Mouse (Mus musculus) stomach, postnatal 0 days (tissue): ENCODE data around the gene Epha4. TPM values are rescaled to one million over a fixed set of nuclear protein-coding genes. Genes with fewer than 3 reads are reported as not detected.

Experiments used
- ATAC-seq: fragments of 200-750 bp; cut with Nextera tagmentation; 2 replicates; pipeline ENCODE4 v1.8.0; 2017; ENCODE audit not compliant: low FRiP score, low TSS enrichment
- DNase-seq: peaks from one replicate; pipeline ENCODE4 v3.0.0-alpha.2; 2016; ENCODE audit warnings: low spot score
- H3K27ac ChIP-seq: fragments of 300-500 bp; sonication (generic); replicated peaks from 2 replicates; pipeline ENCODE4 v1.5.1; 2014; ENCODE audit warnings: mild to moderate bottlenecking, control low read depth
- H3K27me3 ChIP-seq: fragments of 300-500 bp; sonication (generic); 2 replicates; pipeline ENCODE4 v1.6.1; 2014; ENCODE audit warnings: low read length; ENCODE audit not compliant: control insufficient read depth, insufficient read depth
- H3K36me3 ChIP-seq: fragments of 300-500 bp; sonication (generic); 2 replicates; pipeline ENCODE4 v1.6.1; 2014; ENCODE audit warnings: low read length, mixed read lengths; ENCODE audit not compliant: control insufficient read depth, insufficient read depth
- H3K4me1 ChIP-seq: fragments of 300-500 bp; sonication (generic); replicated peaks from 2 replicates; pipeline ENCODE4 v1.6.1; 2014; ENCODE audit warnings: antibody characterized with exemption; ENCODE audit not compliant: control insufficient read depth, insufficient read depth
- H3K4me2 ChIP-seq: fragments of 300-500 bp; sonication (generic); replicated peaks from 2 replicates; pipeline ENCODE4 v1.6.1; 2014; ENCODE audit warnings: low read depth, mild to moderate bottlenecking, control low read depth, moderate library complexity
- H3K4me3 ChIP-seq: fragments of 300-500 bp; sonication (generic); 2 replicates; pipeline ENCODE4 v1.5.1; 2014; ENCODE audit warnings: low read depth, low read length, control low read depth
- H3K9ac ChIP-seq: fragments of 300-500 bp; sonication (generic); 2 replicates; pipeline ENCODE4 v1.6.1; 2014; ENCODE audit warnings: mild to moderate bottlenecking, low read length, control low read depth, mixed read lengths
- H3K9me3 ChIP-seq: fragments of 300-500 bp; sonication (generic); 2 replicates; pipeline ENCODE4 v1.6.1; 2016; ENCODE audit warnings: low read length; ENCODE audit not compliant: control insufficient read depth
- CTCF ChIP-seq: IDR thresholded peaks from 2 replicates; pipeline ENCODE4 v1.5.1; 2016; ENCODE audit warnings: antibody characterized with exemption, low read depth, mild to moderate bottlenecking, moderate library complexity
- EP300 ChIP-seq: optimal IDR thresholded peaks from 2 replicates; pipeline ENCODE3; 2016; ENCODE audit warnings: antibody characterized with exemption
- WGBS: fragments of 180-500 bp; shearing (Covaris S2); extraction: QIAGEN DNeasy Blood & Tissue Kit; methylation state at CpG from one replicate; pipeline ENCODE4 v1.1.7; 2014; 5-methylcytosine and 5-hydroxymethylcytosine counted together
- polyA plus RNA-seq: library from polyadenylated mRNA; unstranded; fragments of >200 nt; fragmentation: Nextera tagmentation; extraction: Ambion mirVana; gene quantifications from 2 replicates; pipeline ENCODE4 v1.2.1, GENCODE M21; 2015

Gene Epha4
- polyA plus RNA-seq, 1 experiment from 2014 or later = 5.4 TPM

- Histone ChIP-seq H3K4me1 (0 out of 2 replicates have a peak, but pooled peaks cover 2% of the 10 kb centered on the region), H3K4me2 (no peak overlapping the region), H3K9me3 (no peaks in the 10 kb centered on the region), H3K9ac (no peak overlapping the region), H3K27ac (no peak overlapping the region), H3K36me3 (no peaks in the 10 kb centered on the region), H3K27me3 (no peaks in the 10 kb centered on the region), H3K4me3 (no peak overlapping the region)
- 87% methylated on average over 13 of the region's 13 CpGs for WGBS
- DNase-seq = no peak
- TF ChIP-seq EP300 (no peak), CTCF (no peak)
- no peak for ATAC-seq
These were observed 26.9 kb downstream of the Epha4 start for GRCm38 (mm10) chr1:77487856-77488462.

- no peak for DNase-seq
- no peaks in the 10 kb centered on the region for H3K9me3 ChIP-seq
These were observed 29.9 kb downstream of the Epha4 start for GRCm38 (mm10) chr1:77484766-77485596.

GRCm38 (mm10) chr1:77475808-77476413, 39.0 kb downstream of the Epha4 start:
- WGBS = 54% methylated on average over 3 of the region's 3 CpGs
- ATAC-seq (no peak), DNase-seq (no peak)
- Histone ChIP-seq H3K4me2 (no peak overlapping the region), H3K4me3 (no peak overlapping the region), H3K27me3 (no peaks in the 10 kb centered on the region), H3K36me3 (no peaks in the 10 kb centered on the region), H3K4me1 (peaks cover 3% of the 10 kb centered on the region; the same call in 1 of the 2 replicates), H3K9ac (no peak overlapping the region), H3K27ac (no peak overlapping the region), H3K9me3 (no peaks in the 10 kb centered on the region)
- TF ChIP-seq EP300 (no peak), CTCF (no peak)

More at GRCm38 (mm10) chr1:77484766-77485596, 29.9 kb downstream of the Epha4 start:
- H3K9ac ChIP-seq = no peak overlapping the region
- H3K4me3 ChIP-seq = no peak overlapping the region
- TF ChIP-seq EP300 (no peak), CTCF (no peak)
- WGBS = 52% methylated on average over 6 of the region's 6 CpGs
- H3K4me2 ChIP-seq = no peak overlapping the region
- 0 out of 2 replicates have a peak, but pooled peaks cover 2% of the 10 kb centered on the region for H3K4me1 ChIP-seq
- ATAC-seq = no peak
- no peak overlapping the region for H3K27ac ChIP-seq
- no peaks in the 10 kb centered on the region for H3K27me3 ChIP-seq
- no peaks in the 10 kb centered on the region for H3K36me3 ChIP-seq

GRCm38 (mm10) chr1:77473446-77474376, 41.2 kb downstream of the Epha4 start:
- Histone ChIP-seq H3K9me3 (no peaks in the 10 kb centered on the region), H3K27ac (no peak overlapping the region), H3K4me1 (peaks cover 3% of the 10 kb centered on the region; the same call in 1 of the 2 replicates), H3K4me2 (no peak overlapping the region), H3K4me3 (no peak overlapping the region), H3K36me3 (no peaks in the 10 kb centered on the region), H3K27me3 (no peaks in the 10 kb centered on the region), H3K9ac (no peak overlapping the region)
- TF ChIP-seq CTCF (no peak), EP300 (no peak)
- WGBS = 58% methylated on average over 12 of the region's 12 CpGs
- DNase-seq (no peak), ATAC-seq (no peak)

- no peak overlapping the region for H3K9ac ChIP-seq
These were observed 42.3 kb downstream of the Epha4 start for GRCm38 (mm10) chr1:77472566-77472965.

More at GRCm38 (mm10) chr1:77472566-77472965, 42.3 kb downstream of the Epha4 start:
- no peaks in the 10 kb centered on the region for H3K36me3 ChIP-seq
- no peaks in the 10 kb centered on the region for H3K27me3 ChIP-seq
- H3K4me3 ChIP-seq = no peak overlapping the region
- ATAC-seq = no peak
- TF ChIP-seq EP300 (no peak), CTCF (no peak)
- DNase-seq = no peak
- no peaks in the 10 kb centered on the region for H3K9me3 ChIP-seq
- WGBS = 66% methylated on average over 2 of the region's 2 CpGs
- no peak overlapping the region for H3K4me2 ChIP-seq
- peaks cover 3% of the 10 kb centered on the region; the same call in 1 of the 2 replicates for H3K4me1 ChIP-seq
- no peak overlapping the region for H3K27ac ChIP-seq
